Mouse (Mus musculus): ENCODE measurements around the gene Mboat2. TPM values are rescaled to one million over a fixed set of nuclear protein-coding genes. Genes with fewer than 3 reads are reported as not detected.
A peak's percentile ranks its signal among the peaks of the same experiment; 100 is the strongest.

Gene Mboat2
- polyA plus RNA-seq, 2 experiments: 25.2 to 70.5 TPM

DNA sequence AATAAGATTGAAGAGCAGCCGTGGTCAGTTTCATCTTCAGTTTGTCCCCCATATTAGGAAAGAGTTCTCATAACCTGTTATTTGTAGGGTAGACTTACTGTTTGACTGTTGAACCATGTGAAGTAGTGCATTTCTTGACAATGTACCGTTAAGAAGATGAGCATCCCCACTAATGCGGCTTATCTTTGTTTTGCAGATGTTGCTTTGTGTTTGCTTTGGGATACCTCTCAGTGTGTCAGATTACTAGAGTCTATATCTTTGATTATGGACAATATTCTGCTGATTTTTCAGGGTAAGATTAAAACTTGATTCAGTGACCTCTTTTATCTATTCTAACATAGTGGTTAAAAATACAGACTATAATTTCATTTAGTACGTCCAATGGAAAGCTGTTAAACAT is 93.3 kb downstream of the Mboat2 start:
- no peak for DNase-seq (ENCODE audit: low spot score)
- Histone ChIP-seq H3K36me3 (ENCODE audit: control insufficient read depth, insufficient read depth, low read length) (peaks cover 19% of the 10 kb centered on the region), H3K9me3 (ENCODE audit: control insufficient read depth, low read length) (no peaks in the 10 kb centered on the region), H3K9ac (ENCODE audit: low read depth, low read length, severe bottlenecking) (no peak overlapping the region), H3K27me3 (ENCODE audit: control insufficient read depth, insufficient read depth, low read length) (no peaks in the 10 kb centered on the region), H3K4me1 (ENCODE audit: control insufficient read depth, insufficient read depth, low read length) (peaks cover 11% of the 10 kb centered on the region), H3K4me2 (replicated peaks; ENCODE audit: low read depth, low read length, severe bottlenecking) (no peak overlapping the region), H3K4me3 (replicated peaks; ENCODE audit: low read length) (no peak overlapping the region), H3K27ac (replicated peaks; ENCODE audit: low read depth, low read length) (no peak overlapping the region)
- no peak for ATAC-seq (ENCODE audit: low FRiP score, low read depth)
- TF ChIP-seq POLR2A (IDR thresholded peaks at IDR 0.05; ENCODE audit: borderline replicate concordance, extremely low read depth, insufficient read depth, insufficient read length): no peak
- WGBS: 84% methylated on average over 4 of the region's 4 CpGs

DNA sequence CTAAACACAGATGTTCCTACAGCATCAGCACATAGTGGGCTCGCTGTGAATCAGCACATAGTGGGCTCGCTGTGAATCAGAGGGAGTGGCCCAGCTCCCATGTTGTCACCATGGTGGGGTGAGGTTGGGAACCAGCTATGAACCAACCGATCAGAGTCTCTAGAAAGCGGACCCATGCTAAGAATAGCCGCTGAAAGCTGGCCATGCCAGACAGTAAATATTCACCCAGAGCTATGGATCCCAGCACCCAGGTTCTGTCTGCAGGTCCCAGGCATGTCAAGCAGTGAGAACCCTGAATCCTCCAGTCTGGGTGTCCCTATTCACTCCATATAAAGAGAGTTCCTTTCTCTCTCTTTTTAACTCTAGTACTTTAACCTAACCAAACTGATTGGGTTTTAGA is 94.6 kb downstream of the Mboat2 start:
- TF ChIP-seq POLR2A (IDR thresholded peaks at IDR 0.05; ENCODE audit: borderline replicate concordance, extremely low read depth, insufficient read depth, insufficient read length): no peak

DNA sequence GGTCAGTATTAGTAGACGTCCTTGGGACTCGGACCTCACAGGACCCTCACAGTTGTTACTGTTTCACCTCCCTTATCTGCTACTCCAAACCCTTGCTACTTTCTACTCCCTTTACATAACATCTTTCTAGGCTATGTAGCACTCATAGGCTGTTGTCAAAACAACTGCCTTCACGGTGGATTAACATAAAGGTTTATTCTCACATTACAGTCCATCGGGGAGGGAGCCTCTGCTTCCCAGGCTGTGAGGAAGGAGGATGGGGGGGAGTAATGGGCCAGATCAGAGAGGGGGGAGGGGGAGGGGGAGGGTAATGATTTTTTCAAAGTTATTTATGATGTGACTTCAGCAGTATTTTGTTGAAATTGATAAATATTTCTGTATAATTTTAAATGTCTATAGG is 95.0 kb downstream of the Mboat2 start:
- Histone ChIP-seq H3K36me3 (ENCODE audit: control insufficient read depth, insufficient read depth, low read length) (peaks cover 15% of the 10 kb centered on the region; the same call in 1 of the 2 replicates), H3K9ac (ENCODE audit: low read depth, low read length, severe bottlenecking) (no peak overlapping the region), H3K27me3 (ENCODE audit: control insufficient read depth, insufficient read depth, low read length) (no peaks in the 10 kb centered on the region), H3K9me3 (ENCODE audit: control insufficient read depth, low read length) (no peaks in the 10 kb centered on the region), H3K27ac (replicated peaks; ENCODE audit: low read depth, low read length) (no peak overlapping the region), H3K4me2 (replicated peaks; ENCODE audit: low read depth, low read length, severe bottlenecking) (no peak overlapping the region), H3K4me3 (replicated peaks; ENCODE audit: low read length) (no peak overlapping the region), H3K4me1 (ENCODE audit: control insufficient read depth, insufficient read depth, low read length) (peaks cover 12% of the 10 kb centered on the region)
- 46% methylated on average over 4 of the region's 4 CpGs for WGBS
- DNase-seq (ENCODE audit: low spot score): no peak
- no peak for ATAC-seq (ENCODE audit: low FRiP score, low read depth)
- TF ChIP-seq POLR2A (IDR thresholded peaks at IDR 0.05; ENCODE audit: borderline replicate concordance, extremely low read depth, insufficient read depth, insufficient read length): no peak

More for the DNA sequence above, 94.6 kb downstream of the Mboat2 start:
- H3K4me3 ChIP-seq (replicated peaks; ENCODE audit: low read length): no peak overlapping the region
- peaks cover 12% of the 10 kb centered on the region for H3K4me1 ChIP-seq (ENCODE audit: control insufficient read depth, insufficient read depth, low read length)
- peaks cover 15% of the 10 kb centered on the region; the same call in 1 of the 2 replicates for H3K36me3 ChIP-seq (ENCODE audit: control insufficient read depth, insufficient read depth, low read length)
- H3K9me3 ChIP-seq (ENCODE audit: control insufficient read depth, low read length): no peaks in the 10 kb centered on the region
- DNase-seq (ENCODE audit: low spot score) (no peak), ATAC-seq (ENCODE audit: low FRiP score, low read depth) (no peak)
- no peaks in the 10 kb centered on the region for H3K27me3 ChIP-seq (ENCODE audit: control insufficient read depth, insufficient read depth, low read length)
- no peak overlapping the region for H3K9ac ChIP-seq (ENCODE audit: low read depth, low read length, severe bottlenecking)
- no peak overlapping the region for H3K27ac ChIP-seq (replicated peaks; ENCODE audit: low read depth, low read length)
- WGBS: 84% methylated on average over 5 of the region's 5 CpGs
- H3K4me2 ChIP-seq (replicated peaks; ENCODE audit: low read depth, low read length, severe bottlenecking): no peak overlapping the region

DNA sequence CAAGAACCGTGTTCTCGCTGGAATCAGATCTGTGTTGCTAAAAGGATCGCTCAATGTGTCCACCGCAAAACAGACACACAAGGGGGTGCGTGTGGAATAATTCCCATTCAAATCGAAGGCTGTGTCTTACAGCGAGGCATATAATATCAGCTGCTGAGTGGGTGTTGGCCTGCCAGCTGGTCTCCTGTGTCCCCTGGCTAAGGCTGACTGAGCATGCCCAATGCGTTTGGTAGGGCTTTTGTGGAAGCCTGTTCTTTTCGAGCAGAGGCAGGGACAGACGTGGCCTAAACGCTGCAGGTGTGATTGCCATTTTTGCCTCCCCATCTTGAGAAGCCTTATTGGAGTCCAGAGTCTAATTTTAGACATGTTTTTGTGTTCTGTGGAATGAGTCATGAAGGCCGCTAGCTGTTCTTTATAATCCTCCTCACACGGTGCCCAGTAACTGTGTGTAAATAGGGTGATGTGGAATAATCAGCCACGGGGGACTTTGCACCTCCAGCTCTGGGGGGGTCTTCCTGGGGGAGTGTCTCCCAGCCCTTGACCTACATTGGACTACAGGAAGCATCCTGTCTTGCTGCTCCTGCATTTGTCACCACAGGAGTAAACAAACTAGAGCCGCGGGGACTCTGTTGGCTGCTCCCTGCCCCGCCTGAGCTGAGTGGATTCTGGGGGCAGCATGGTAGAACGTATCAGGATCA is 97.5 kb downstream of the Mboat2 start:
- Histone ChIP-seq H3K4me3 (replicated peaks; ENCODE audit: low read length) (no peak overlapping the region), H3K27me3 (ENCODE audit: control insufficient read depth, insufficient read depth, low read length) (no peaks in the 10 kb centered on the region), H3K4me1 (ENCODE audit: control insufficient read depth, insufficient read depth, low read length) (peaks cover 12% of the 10 kb centered on the region), H3K9me3 (ENCODE audit: control insufficient read depth, low read length) (no peaks in the 10 kb centered on the region), H3K27ac (replicated peaks; ENCODE audit: low read depth, low read length) (no peak overlapping the region), H3K4me2 (replicated peaks; ENCODE audit: low read depth, low read length, severe bottlenecking) (no peak overlapping the region), H3K9ac (ENCODE audit: low read depth, low read length, severe bottlenecking) (no peak overlapping the region), H3K36me3 (ENCODE audit: control insufficient read depth, insufficient read depth, low read length) (peaks cover 17% of the 10 kb centered on the region; the same call in 1 of the 2 replicates)
- 65% methylated on average over 18 of the region's 18 CpGs for WGBS
- TF ChIP-seq POLR2A (IDR thresholded peaks at IDR 0.05; ENCODE audit: borderline replicate concordance, extremely low read depth, insufficient read depth, insufficient read length): no peak
- DNase-seq (ENCODE audit: low spot score) (no peak), ATAC-seq (ENCODE audit: low FRiP score, low read depth) (no peak)

DNA sequence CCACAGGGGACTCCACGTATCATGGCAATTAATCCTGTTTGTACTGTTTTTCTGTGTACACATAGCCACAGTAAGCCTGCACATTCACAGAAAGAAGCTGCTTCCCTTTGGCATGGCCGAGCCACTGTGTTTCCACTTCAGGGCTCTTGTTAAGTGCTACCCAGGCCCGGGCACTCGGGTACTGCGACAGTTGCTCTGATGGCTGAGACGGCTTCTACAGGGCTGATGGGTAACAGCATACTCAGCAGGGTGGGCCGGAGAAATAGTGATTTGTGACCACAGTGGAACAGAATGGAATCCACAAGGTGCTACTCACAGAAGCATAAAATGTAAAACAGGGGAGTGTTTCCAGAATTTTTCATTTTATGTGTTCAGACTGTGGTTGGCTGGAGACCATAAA is 98.4 kb downstream of the Mboat2 start:
- H3K36me3 ChIP-seq (ENCODE audit: control insufficient read depth, insufficient read depth, low read length): peaks cover 17% of the 10 kb centered on the region
- ATAC-seq (ENCODE audit: low FRiP score, low read depth) (no peak), DNase-seq (ENCODE audit: low spot score) (peak; percentile 22)
- H3K9ac ChIP-seq (ENCODE audit: low read depth, low read length, severe bottlenecking): no peak overlapping the region
- 59% methylated on average over 7 of the region's 7 CpGs for WGBS
- H3K27ac ChIP-seq (replicated peaks; ENCODE audit: low read depth, low read length): no peak overlapping the region
- no peak for TF ChIP-seq POLR2A (IDR thresholded peaks at IDR 0.05; ENCODE audit: borderline replicate concordance, extremely low read depth, insufficient read depth, insufficient read length)
- H3K4me1 ChIP-seq (ENCODE audit: control insufficient read depth, insufficient read depth, low read length): peaks cover 12% of the 10 kb centered on the region
- no peaks in the 10 kb centered on the region for H3K27me3 ChIP-seq (ENCODE audit: control insufficient read depth, insufficient read depth, low read length)
- H3K9me3 ChIP-seq (ENCODE audit: control insufficient read depth, low read length): no peaks in the 10 kb centered on the region
- H3K4me3 ChIP-seq (replicated peaks; ENCODE audit: low read length): no peak overlapping the region
- no peak overlapping the region for H3K4me2 ChIP-seq (replicated peaks; ENCODE audit: low read depth, low read length, severe bottlenecking)

All from limb, embryonic 14.5 days (tissue).